Mouse (Mus musculus): ENCODE results near the gene Fam131b.

DNA sequence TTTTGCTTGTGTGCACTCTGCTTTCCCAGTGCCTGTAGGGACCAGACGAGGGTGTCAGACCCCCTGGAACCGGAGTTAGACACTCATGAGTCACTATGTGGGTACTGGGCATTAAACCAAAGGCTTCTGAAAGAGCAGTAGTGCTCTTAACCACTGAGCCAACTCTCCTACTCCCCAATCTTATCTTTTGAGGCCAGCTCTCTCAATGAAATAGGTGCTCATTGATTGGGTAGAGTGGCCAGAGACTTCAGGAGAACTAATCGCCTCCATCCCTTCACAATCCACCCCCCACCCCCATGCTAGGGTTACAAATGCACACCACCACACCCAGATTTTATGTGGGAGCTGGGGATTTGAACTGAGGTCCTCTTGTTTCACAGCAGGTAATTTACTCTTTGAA, 4.3 kb upstream of the Fam131b start:
- no peak for TF ChIP-seq POLR2A (IDR thresholded peaks at IDR 0.05; ENCODE audit: insufficient read depth, low read length)
- no peak for TF ChIP-seq CTCF (IDR thresholded peaks at IDR 0.05; ENCODE audit: low read depth, low read length)
